Mouse (Mus musculus) lung, adult 18-20 months (tissue): ENCODE results near the gene Ptprs.

Experiments used
- DNase-seq, 2 experiments: peaks; one replicate each; pipeline ENCODE4 v3.0.0; 2022; ENCODE audit warnings: mixed read lengths in 2 of 2

Ptprs gene

DNA sequence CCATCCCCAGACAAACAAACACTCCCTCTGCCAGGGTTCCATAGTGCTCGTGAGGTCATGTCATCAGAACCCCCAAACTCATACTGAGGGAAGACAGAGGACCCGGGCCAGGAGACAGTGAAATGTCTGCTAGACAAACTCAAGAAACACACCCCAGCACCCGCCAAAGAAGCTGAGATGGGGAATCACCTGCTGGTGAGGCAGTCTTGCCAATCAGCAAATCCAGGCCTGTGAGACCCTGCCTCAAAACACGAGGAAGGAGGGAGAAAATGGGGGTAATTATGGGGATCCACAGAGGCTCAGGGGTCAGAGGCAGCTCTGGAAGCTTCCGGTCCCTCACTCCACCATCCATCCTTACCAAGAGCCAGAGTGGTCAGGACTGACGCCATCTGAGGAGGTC, 9.5 kb downstream of the Ptprs start:
- DNase-seq = no peak

DNA sequence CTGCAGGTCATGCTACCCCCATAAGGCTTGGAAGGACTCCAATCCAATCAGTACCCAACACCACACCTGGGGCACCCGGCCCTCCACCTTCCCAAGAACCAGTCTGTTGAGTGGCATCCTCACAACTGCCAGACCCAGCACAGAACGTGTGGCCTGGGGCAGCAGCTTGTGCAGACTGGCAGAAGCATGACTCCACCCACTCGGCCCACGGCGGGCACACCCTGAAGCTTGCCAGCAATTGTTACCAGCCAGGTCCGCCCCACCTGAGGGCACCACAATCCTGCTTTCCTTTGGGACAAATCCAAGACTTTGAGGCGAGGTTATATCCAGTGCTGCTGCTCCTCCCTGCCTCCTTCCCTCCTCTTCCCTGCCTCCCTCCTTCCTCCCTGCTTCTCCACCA, 11.5 kb downstream of the Ptprs start:
- DNase-seq = peak in 1 of 2 experiments; percentile 48

DNA sequence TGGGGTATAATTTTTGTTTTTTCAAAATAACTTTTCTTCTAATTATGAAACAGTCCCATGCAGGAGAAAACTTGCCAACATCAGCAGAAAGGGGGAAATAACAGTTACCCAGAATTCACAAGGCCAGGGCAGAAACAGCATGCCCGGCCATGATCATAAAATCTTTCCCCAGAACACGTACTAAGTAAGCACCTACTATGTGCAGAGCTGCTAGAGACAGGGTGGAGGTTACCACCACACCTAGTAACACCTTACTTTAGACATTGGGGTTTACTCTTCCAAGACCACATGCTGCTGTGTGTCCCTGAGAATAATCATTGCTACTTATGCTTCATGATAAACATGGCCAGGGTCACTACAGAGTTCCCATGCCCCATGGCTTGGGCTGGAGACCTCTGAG, 11.9 kb downstream of the Ptprs start:
- no peak for DNase-seq

DNA sequence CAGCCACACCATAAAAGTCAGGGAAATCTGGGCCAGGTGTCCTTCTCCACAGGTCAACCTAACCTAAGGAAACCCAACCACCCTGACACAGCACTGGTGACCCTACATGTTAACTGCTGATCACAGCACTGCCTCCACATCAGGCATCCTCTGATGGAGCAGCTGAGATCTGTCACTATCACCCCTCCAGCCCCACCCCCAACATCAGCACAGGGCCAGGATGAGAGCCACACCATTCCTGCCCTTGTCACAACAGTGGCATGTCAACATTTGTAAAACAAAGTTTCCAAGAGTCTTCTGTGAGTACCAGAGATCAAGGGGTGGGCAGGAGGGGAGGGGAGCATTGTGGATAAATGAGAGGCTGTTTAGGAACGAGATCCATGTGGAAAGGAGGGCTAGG, 12.8 kb downstream of the Ptprs start:
- DNase-seq = peak; percentile 59 to 63

DNA sequence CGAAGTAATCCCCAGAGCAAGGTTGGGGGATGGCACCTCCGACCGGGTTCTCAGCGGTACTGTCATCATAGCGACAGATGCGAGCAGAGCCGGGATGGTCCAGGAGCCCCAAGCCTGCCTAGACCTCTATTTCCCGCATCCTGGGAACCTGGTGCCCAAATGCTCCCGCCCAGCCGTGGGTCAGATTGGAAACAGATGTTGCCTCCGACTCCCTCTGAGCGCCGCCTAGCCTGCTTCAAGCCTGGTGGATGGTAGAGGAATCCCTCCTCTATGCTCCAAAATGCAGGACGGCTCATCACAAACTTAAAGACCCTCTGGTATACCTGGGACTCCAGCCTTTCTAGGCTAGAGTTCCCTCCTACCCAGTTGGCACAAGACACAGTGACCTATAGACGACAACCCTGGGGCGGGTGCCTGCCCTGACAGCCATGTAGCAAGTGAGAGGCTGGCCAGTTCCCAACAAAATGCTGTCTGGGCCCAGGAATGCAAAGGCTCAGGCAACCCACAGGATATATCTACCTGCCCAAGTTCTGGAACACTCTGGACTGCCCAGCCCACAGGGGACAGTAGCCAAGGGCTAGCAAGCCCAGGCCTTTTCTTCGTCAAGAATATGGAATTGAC, 13.3 kb downstream of the Ptprs start:
- no peak for DNase-seq

DNA sequence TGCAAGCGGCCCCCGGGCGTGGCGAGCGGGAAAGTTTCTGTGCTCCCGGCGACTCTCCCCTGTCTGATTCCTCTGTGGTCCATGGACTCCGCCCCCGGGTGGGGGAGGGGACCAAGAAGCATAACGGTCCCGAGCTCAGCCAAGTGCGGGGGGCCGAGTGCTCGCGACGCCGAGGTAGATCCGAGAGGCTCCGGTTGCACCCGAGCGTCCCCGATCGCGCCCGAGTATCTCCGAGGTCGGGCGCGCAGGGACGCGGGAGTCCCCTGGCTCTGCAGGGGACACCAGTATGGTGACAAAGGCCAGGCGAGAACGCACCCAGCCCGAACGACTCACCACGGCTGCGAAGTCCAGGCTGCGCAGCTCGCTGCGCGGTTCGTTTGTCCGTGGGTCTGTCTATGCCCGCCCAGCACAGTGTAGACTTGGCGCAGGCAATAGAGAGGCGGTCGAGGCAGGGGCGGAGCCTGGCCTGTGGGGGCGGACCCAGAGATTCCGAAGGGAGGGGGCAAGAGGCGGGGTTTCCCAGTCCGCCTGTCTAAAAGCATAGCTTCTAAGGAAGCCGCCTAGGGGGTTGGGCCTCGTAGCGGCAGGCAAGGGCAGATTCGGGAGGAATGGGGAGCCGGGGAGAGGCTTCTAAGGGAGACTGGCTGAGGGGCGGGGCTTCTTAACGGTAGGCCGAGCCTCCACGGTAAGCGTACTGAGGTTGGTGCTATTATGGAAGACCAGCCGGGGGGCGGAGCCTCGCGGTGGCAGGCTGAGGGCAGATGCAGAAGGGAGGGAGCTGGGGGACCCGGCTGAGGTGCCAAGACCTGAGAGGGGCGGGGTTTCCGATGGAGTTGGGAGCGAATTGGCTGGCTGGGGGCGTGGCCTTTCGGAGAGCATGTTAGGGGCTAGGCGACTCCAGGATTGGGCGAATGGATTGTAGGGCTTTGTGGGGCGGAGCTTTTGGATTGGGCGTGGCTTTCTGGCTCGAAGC, 14.2 kb downstream of the Ptprs start:
- DNase-seq = peak; percentile 99 to 100

DNA sequence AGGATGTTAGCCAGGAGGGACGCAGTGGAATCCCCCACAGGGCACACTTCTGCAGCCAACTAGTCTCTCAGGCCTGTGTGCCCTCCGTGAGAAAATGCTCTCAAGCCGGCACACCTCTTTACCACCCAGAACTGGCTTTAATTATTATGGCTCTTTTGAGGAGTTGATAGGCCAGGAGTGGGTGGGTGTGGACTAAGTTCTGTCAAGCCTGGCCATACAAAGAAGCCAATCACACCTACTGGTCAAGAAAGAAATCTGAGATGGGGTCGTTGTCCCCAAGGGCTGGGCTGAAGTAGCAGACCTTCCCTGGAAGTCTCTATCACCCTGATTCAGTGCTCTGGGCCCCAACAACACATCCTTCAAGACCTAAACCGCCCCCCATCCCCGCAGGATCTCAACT, 15.4 kb downstream of the Ptprs start:
- no peak for DNase-seq

DNA sequence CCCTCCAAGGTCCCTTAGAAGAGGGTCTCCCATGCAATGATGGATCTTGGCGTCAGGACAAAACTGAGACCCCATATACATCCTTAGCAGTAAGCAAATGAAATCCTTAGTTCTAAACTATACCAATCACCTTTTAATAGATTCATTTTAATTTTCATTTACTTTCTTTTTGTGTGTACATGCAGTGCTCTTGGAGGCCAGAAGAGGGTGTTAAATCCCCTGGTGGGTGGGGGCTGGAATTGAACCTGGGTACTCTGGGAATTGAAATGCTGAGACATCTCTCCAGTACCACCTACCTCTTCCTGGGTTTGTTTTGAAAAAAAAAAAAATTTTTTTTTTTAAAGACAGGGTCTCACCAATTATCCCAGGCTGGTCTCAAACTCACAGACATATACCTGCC, 18.8 kb downstream of the Ptprs start:
- no peak for DNase-seq

DNA sequence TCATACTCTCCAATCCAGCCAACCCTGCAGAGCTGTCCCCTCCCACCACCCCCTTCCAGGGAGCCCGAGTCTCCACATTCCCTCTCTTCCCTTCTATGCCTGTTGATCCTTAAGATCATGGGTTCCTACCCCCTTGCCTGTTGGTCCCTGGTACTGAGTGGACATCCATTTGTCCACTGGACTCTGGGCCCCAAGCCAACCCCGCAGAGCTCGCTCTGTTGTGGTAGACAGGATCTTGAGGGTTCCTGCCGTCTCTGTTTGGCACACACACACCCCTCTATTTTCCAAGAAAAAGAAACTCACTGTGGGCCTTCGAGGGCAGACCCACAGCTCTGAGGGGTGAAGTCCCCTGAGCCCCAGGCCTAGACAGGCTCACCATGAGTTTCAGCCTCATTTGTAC, 19.9 kb downstream of the Ptprs start:
- no peak for DNase-seq

DNA sequence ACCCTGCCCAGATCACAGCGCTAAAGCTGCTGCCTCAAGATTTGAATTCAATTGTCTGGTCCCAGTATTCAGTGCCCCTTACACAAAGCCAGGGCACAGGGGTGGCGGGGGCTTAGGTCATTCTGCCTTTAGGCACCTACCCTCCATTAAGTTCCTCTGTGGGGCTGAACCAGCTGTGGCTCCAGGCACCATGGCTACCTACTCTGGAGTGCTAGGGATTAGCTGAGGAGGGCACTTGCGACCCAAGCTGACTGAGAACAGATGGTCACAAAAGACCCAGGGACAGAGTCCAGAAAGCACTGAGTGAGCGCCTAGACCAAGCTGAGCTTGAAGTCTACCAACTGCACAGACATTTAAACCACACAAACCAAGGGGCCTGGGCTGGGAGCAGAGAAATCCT, 22.6 kb downstream of the Ptprs start:
- DNase-seq = no peak

DNA sequence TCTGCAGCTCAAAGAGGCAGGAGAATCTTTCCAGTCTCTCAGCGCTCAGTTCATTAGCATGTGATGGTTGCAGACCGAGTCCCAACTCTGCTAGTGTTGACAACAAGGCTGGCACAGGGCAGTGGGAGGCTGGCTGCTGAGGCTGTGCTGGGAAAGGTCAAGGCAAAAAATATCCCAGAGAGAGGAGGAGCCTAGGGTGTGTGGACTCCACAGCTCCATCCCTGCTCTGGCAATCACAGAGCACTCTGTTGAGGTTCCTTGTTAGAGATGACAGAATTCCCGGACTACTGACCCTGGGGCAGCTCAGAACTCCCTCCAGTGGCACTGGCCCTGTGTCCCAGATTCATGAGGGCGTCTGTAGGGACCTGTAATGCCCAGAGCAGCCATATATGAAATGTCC, 23.0 kb downstream of the Ptprs start:
- no peak for DNase-seq

DNA sequence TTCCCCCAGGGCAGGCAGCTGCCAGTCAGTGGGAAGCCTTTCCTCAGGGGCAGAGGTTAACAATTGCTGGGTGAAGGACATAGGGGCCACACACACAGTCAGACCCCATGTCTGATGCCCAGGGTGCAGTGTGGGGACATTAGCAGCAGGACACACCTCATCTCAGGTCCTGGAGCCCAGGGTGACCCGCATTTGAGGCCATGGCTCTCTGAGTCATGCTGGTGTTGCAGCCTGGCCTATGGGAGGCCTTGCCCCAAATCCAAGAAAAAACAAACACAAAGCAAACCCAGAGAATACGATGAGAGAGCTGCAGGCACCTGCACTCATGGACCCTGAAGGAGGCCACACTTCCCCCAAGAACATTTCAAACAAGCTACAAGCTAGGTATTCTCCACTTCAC, 28.6 kb downstream of the Ptprs start:
- DNase-seq = no peak

DNA sequence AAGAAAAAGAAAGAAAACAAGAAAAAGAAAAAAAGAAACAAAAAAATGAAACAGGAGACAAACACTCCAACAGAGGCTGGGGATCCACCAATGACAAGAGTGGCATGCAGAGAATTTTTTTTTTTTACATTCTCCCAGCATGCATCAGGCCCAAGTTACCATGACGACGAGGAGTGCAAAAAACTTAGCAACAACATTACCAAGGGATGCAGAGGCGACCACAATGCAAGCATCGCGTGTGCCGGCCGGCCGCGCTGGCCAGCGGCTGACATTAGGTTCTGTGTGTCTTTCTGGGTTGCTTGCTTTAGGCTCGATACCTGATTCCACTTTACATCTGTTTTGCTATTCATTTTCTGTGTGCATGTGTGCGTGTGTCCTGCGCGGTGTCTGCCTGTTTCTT, 30.9 kb downstream of the Ptprs start:
- DNase-seq = no peak

DNA sequence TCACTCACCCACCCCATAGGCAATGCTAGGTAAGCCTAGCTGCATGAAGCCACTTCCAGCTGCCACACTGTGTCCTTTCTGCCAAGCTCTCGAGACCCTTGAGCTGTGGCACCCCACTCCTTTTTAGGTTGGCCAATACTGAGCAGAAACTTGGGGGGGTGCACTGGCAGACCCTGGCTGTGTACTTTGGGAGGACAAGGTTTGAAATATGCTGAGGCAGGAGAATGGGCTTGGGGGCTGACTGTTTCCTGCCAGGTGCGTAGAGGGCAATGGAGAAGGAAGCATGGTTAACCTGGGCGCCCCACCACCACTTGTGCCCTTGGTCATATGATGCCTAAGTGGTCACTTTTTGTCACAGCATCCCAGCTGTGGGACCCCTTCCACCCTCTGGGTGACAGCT, 31.5 kb downstream of the Ptprs start:
- DNase-seq = no peak

DNA sequence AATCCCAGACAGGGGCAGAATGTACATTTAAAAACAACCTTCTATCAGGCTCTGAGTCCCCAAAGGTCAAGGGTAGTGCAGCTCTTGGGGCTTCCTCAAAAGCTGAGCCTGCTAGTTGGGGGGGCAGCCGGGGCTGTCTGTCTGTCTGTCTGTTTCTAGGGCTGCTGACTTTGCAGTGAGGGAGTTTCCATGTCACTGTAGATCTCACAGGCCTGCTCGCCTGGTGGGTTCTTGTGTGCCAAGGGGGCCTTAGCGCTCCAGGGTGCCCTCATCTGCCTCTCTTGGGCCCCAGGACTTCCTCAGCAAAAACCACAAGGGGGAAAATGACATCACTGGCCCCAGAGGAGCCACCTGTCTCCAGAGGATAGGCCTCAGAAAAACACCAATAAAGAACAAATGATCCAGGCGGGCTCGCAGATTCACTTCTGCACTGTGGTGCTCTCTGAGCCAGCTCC, 32.9 kb downstream of the Ptprs start:
- no peak for DNase-seq

DNA sequence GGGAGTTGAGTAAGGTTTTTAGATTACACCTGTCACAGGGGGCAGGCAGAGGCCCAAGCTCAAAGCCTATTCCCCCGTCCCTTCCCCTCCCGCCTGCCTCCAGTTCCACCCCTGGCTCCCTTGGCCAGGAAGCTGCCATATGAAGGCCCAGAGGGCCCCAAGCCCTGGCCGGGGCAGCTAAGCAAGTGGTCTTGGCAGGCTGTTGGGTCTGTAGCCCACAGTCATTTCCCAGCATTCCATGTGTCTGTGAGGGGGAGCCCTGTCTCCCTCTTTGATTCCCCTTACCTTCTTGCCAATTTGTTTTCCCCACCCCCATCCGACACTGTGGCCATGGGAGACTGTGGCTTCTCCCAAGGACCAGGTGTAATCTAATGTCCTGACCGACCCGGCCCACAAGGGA, 34.0 kb downstream of the Ptprs start:
- no peak for DNase-seq

DNA sequence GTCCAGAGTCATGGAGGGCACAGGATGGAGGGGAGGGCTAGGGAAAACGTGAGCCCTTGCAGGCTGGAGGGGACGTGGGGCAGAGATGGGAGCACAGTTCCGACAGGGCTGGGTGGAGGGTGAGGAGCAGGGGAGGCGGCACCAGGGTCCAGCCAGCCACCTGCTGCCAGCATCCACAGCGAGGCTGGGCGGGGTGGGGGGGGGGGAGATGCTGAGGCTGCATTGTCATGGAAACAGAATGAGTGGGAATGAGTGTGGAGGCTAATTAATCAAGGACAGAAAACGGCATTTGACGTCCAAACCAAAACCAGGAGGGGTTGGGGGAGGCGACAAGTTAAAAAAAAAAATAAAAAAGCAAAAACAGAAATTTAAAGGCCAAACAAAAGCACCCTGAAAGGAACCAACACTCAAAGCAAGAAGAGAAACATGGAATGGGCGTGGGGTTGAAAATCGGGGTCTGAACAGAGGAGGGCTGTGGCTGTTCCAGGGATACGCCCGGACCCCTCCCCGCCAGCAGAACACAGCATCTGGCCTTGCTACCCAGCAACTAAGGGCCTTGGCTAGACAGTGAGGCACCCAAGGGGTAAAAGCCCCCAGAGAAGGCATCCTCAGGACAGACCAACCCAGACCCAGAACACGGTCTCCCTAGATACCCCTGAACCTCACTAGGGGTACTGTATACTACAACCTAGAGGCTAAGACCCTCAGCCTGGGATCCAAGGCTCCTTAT, 36.4 kb downstream of the Ptprs start:
- no peak for DNase-seq

DNA sequence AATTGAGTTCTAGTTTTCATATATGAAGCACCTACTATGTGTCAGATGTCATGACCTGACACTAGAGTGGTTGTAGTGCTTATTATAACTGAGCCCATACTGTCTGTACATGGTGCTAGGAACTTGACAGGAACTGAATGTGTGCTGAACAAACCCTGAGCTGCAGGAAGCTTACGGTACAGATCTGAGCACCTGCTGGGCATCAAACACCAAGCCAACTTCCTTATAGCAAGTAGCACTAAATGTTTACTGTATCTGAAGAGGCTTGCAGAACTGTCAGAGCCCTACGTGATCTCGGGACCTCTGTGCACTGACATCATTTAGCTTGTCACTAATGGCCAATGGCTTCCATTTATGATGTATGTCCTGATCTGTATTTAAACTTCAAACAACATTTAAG, 44.7 kb downstream of the Ptprs start:
- no peak for DNase-seq

DNA sequence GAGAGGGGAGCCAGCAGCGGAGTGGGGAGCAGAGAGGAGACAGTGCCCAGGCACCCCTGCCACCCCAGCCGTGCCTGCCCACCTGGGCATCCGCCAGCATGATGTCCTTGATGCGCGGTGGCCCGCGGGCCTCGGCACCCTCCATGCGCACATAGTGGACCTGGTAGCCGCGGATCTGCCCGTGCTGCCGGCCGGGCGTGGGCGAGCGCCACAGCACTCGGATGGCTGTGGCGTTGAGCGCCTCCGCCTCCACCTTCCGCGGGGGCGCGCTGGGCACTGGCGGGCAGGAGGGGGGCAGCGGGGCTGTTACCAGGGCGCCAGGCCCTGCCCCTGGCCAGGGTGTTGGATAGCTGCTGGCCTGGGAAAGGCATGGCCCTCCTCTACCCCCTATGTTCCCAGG, 48.4 kb downstream of the Ptprs start:
- no peak for DNase-seq

DNA sequence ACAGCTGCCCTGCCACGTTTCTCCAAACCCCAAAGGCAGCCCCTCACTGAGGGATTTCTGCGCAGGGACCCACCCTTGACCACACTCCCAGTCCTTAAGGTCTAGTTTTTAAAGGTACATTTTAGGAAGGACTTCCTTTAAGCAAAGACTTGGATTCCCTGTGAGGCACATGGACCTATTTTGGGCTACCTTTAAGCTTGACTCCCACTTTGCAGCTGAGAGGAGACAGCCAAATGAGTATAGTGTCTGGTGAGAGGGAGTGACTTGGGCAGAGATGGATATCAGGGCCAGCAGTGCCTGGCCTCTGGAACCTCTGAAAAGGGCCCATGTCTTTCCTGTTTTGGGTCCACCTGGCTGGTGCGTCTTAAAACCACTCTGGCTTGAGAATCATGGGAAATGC, 50.3 kb downstream of the Ptprs start:
- DNase-seq = no peak

DNA sequence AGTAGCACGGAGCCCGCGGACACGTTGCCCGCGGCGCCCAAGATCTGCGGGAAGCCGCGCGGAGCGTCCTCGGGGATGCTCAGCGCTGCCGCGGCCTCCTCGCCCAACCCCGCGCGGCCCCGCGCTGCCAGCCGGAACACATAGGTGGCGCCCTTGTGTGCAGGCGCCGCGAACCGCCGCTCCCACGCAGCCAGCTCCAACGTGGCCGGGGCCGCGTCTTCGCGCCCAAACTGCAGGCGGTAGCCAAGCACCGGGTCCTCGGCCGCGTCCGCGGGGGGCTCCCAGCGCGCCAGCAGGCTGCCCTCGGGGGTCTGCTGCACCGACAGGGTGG, 50.7 kb downstream of the Ptprs start:
- peak; percentile 66 to 78 for DNase-seq

DNA sequence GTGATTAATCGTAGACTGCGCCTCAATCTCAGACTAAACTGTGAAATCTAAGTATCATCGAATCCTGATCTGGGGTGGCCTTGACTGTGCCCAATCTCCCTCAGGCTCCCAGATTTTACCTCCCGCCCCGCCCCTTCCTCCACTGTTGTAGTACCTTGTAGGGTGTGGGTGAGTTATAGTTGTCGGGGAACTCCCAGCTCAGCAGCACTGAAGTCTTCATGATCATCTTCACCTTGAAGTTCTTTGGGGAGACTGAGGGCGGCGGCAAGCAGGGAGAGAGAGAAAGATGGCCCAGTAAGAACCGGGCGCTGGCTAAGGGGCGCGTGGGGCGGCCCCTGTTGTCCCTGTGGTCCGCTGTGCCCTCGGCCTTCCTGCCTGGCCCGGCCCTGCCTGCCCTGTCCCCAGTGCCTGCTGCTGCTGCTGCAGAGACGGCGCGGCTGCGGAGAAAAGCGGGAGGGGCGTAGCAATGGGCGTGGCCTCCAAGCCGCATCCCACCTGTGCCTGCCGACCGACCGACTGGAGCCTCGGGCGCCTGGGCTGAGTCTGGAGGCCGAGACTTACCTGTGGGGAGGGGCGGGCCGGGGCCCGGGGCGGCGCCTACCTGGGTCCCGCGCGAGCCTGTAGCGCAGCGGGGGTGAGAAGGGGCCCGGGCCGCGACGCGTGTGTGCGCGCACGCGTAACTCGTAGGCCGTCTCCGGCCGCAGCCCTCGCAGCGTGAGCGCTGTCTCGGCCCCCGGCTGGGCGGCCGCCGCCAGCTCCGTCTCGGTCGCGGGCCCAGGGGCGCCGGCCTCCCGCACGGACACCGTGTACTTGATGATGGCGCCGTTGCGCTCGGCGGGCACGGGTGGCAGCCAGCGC, 51.3 kb downstream of the Ptprs start:
- DNase-seq = peak; percentile 81 to 85

DNA sequence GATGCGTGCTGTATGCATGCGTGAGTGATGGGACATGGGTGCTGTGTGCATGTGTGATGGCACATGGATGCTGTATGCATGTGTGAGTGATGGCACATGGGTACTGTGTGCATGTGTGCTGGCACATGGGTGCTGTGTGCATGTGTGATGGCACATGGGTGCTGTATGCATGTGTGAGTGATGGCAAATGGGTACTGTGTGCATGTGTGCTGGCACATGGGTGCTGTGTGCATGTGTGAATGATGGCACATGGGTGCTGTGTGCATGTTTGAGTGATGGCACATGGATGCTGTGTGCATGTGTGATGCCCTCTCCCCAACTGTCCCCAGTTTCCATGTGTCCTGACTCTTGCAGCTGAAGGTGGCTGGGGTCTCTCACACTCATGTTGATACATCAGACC, 56.3 kb downstream of the Ptprs start:
- DNase-seq = no peak
